Mouse (Mus musculus) mature B cell (primary cell): ENCODE results near the gene Hdac4.

Experiments
- in situ Hi-C: fragments of 300-500 bp; cut with MboI; formaldehyde crosslinking; loops from 2 replicates; pipeline ENCODE4 v1.14.3; 2019

The Hdac4 gene

GRCm38 (mm10) chr1:92132181-92132580 lies 63.3 kb downstream of the Hdac4 start:
- in situ Hi-C loops = no loop called here

GRCm38 (mm10) chr1:92130470-92131100 lies 64.9 kb downstream of the Hdac4 start:
- in situ Hi-C loops = no loop called here

GRCm38 (mm10) chr1:92129751-92130150 lies 65.7 kb downstream of the Hdac4 start:
- in situ Hi-C loops = no loop called here

- in situ Hi-C loops = no loop called here
These were observed 67.7 kb downstream of the Hdac4 start for GRCm38 (mm10) chr1:92127785-92128184.

- in situ Hi-C loops = no loop called here
These were observed 68.1 kb downstream of the Hdac4 start for GRCm38 (mm10) chr1:92127366-92127765.

GRCm38 (mm10) chr1:92124497-92125201 lies 70.8 kb downstream of the Hdac4 start:
- in situ Hi-C loops = no loop called here

GRCm38 (mm10) chr1:92119303-92119702 lies 76.2 kb downstream of the Hdac4 start:
- in situ Hi-C loops = no loop called here

GRCm38 (mm10) chr1:92117597-92117996 lies 77.9 kb downstream of the Hdac4 start:
- in situ Hi-C loops = no loop called here

- in situ Hi-C loops = no loop called here
These were observed 79.3 kb downstream of the Hdac4 start for GRCm38 (mm10) chr1:92116169-92116568.

GRCm38 (mm10) chr1:92114091-92114490 lies 81.4 kb downstream of the Hdac4 start:
- in situ Hi-C loops = no loop called here

- in situ Hi-C loops = no loop called here
These were observed 82.1 kb downstream of the Hdac4 start for GRCm38 (mm10) chr1:92113243-92114009.

- in situ Hi-C loops = no loop called here
These were observed 82.9 kb downstream of the Hdac4 start for GRCm38 (mm10) chr1:92112591-92112990.

GRCm38 (mm10) chr1:92111551-92111950 lies 83.9 kb downstream of the Hdac4 start:
- in situ Hi-C loops = no loop called here

- in situ Hi-C loops = no loop called here
These were observed 84.5 kb downstream of the Hdac4 start for GRCm38 (mm10) chr1:92111026-92111425.

GRCm38 (mm10) chr1:92109221-92109620 lies 86.3 kb downstream of the Hdac4 start:
- in situ Hi-C loops = no loop called here

- in situ Hi-C loops = no loop called here
These were observed 86.9 kb downstream of the Hdac4 start for GRCm38 (mm10) chr1:92108556-92108955.

- in situ Hi-C loops = no loop called here
These were observed 87.5 kb downstream of the Hdac4 start for GRCm38 (mm10) chr1:92107996-92108395.

- in situ Hi-C loops = no loop called here
These were observed 88.0 kb downstream of the Hdac4 start for GRCm38 (mm10) chr1:92107521-92107920.

- in situ Hi-C loops = no loop called here
These were observed 88.9 kb downstream of the Hdac4 start for GRCm38 (mm10) chr1:92106486-92107160.

GRCm38 (mm10) chr1:92104718-92105117 lies 90.8 kb downstream of the Hdac4 start:
- in situ Hi-C loops = no loop called here

GRCm38 (mm10) chr1:92103971-92104370 lies 91.5 kb downstream of the Hdac4 start:
- in situ Hi-C loops = no loop called here

GRCm38 (mm10) chr1:92103377-92103776 lies 92.1 kb downstream of the Hdac4 start:
- in situ Hi-C loops = no loop called here
